Mouse (Mus musculus) retina, postnatal 7 days (tissue): ENCODE data around the gene Camsap3.
"Not testable (repeated sequence)": the region's sequence is repeated elsewhere in the genome, so short reads cannot be mapped to it uniquely, and the experiment has no call there.

Source experiments
- DNase-seq: peaks from one replicate; pipeline ENCODE4 v3.0.0-alpha.2; 2012; ENCODE audit warnings: low read depth, low spot score

Gene Camsap3

DNA sequence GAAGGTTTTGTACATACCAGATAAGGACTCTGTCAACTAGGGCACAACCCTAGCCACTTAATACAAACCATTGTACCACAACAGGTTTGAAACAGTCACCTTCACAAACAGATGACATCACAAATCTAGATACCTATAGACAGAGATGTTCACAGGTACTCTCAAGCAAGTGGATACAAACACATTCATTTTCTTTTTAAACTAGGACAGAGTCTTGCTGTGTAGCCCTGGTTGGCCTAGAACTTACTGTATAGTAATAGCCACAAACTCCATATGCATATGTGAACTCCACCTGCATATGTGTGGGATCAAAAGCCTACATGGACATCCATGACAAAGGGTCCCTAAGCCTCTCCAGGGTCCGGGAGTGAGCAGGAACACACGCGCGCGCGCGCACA is at the start of gene Camsap3:
Gene Camsap3, plus strand, starts transcription at position 301 of the 398 bp plus-strand sequence.
- DNase-seq: no peak

DNA sequence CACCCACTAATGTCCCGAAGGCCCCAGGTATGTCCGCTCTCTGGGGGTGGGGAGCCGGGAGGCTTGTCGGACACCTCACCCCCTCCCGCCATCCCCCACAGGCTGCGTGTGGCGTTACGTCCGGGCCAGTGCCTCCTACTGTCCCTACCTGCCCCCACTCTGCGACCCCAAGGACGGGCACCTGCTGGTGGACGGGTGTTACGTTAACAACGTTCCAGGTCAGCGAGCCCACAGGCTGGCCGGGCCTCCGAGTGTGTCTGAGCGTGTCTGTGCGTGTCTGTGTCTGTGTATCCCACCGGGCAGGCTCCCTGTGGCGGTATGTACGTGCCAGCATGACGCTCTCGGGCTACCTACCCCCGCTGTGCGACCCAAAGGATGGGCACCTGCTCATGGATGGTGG is 49.4 kb upstream of the Camsap3 start:
- no peak for DNase-seq

DNA sequence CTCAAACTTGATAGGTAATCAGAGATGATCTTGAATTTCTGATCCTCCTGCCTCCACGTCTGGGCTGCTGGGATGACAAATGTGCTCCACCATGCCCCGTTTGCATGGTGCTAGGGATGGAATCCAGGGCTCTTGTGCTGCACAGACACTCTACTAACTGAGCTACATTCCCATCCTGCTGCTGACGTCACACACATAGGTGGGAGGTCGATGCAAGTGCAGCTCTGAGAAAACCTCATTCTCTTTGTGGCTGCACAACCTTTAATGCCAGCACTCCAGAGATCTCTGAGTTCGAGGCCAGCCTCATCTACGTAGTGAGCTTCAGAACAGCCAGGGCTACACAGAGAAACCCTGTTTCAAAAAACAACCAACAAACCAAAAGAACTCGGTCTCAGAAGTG is 47.9 kb upstream of the Camsap3 start:
- DNase-seq: no peak

DNA sequence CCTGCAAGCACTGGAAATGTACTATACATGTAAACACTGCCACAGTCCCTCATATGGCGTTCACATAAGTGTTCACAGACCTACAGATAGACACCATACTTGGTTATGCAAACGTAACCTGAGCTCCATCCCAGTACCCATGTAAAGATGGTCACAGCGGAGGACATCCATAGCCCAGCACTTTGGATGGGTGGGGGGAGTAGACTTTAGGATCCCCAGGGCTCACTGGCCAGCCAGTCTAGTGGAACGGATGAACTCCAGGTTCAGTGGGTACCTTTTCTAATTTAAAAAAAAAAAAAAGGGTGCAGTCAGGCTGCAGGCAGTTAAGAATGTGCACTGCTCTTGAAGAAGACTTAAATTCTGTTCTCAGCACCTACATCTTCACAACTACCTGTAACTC is 47.0 kb upstream of the Camsap3 start:
- DNase-seq: no peak

DNA sequence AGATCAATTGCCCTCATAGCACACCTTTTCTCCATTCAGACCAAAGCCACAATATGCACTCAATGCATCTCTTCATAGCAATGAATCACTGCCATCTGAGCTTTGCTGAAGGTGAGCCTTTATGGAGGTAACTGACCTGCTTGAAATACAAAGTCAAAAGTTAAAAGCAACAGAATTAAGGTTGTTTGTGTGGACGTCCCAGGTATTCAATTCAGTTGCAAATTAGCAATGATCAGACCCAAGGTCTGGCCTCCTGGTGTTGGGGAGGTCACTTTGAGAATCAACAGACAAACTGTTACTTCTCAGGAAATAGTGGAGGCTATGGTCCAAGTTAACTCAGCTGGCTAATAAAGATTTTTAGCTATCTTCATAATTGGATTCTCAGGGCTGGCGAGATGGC is 40.6 kb upstream of the Camsap3 start:
- no peak for DNase-seq

DNA sequence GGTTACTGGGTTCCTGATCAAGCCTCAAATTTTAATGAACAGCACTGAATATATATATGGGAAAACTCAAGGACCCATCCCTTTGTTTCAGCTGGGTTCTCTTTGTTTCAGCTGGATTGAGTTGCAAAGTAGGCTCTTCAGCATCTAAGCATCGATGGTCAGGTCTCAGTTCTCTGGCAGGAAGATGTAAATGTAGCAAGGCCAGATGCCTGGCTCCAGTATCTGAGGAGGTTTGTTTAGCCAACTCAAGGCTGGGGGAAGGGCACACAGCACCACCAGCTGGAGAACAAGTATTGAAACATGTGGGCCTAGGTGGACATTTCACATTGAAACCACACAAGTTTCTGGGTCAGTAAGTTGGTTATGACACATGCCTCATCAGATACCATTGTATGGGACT is 34.9 kb upstream of the Camsap3 start:
- DNase-seq: no peak

DNA sequence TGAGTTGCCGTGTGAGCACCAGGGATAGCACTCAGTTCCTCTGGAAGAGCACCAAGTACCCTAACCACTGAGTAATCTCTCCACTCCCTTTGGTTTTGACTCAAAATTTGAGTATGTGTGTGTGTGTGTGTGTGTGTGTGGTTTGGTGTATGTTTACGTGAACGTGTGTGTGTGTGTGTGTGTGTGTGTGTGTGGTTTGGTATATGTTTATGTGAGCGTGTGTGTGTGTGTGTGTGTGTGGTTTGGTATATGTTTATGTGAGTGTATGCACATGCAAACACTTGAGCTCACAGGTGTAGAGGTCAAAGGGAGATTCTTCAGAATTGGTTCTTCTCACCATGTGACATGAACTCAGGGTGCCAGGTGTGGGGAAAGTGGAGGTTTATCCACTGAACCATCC is 31.0 kb upstream of the Camsap3 start:
- no peak for DNase-seq

DNA sequence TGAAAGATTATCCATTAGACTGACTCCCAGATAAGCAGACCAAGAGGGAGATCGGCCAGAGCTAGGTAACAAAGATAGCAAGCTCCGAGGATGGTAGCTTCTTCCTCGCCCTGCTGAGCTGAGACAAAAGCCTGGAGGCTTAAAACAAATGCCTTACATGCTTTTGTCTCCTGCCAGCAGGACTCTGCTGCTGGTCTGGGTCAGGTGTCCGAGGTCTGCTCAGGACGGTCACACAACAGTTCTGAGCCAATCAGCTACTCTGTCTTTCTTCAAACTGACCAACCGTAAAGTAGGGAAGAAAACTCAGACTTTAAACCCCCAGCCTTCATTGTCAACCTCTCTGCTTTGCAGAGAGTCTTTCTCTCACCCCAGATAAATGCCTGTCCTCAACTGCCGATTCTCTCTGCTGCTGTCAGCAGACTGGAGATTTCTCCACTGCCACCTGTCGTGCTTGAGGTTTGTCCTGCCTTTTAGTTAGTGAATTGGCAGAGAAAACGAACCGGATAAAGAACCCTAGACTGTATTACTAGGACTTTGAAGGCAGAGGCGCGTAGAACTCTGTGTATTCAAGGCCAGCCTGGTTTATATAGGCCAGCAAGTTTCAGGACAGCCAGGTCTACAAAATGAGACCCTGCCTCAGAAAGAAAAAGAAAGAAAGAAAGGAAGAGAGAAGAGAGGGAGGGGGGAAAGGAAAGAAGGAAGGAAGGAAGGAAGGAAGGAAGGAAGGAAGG is 19.3 kb upstream of the Camsap3 start, which contains the start of gene C330021F23Rik:
Gene C330021F23Rik, plus strand, starts transcription at position 350 of the 731 bp plus-strand sequence.
- DNase-seq: no peak

- no peak for DNase-seq
Measured at GRCm38 (mm10) chr8:3568378-3568777, 18.7 kb upstream of the Camsap3 start.

DNA sequence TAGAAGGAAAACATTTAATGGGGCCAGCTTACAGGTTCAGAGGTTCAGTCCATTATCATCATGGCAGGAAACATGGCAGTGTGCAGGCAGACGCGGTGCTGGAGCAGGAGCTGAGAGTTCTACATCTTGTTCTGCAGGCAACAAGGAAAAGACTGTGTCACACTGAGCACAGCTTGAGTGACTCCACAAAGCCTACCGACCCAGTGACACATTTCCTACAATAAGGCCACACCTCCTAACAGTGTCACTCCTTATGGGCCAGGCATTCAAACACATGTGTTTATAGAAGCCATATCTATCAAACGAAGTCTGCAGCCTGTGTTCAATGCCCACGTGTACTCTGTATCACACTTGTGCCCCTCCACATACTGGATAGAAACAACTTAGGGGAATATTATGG is 17.3 kb upstream of the Camsap3 start:
- DNase-seq: no peak

DNA sequence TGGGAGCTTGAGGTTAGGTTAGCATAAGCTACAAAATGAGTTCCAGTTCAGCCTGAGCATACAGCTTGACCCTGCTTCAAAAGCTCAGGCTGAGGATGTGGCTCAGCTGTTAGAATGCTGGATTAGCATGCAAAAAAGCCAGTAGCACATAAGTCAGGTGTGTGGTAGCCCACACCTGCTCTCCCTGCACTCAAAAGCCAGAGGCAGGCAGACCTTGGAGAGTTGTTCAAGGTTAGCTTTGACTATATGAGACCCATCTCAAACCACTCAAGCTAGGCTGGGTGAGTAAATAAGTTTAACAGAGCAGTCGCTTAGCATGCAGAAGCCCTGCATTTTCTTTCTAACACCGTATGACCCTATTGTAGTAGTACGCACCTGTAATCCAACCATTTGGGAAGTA is 12.5 kb upstream of the Camsap3 start:
- DNase-seq: no peak

DNA sequence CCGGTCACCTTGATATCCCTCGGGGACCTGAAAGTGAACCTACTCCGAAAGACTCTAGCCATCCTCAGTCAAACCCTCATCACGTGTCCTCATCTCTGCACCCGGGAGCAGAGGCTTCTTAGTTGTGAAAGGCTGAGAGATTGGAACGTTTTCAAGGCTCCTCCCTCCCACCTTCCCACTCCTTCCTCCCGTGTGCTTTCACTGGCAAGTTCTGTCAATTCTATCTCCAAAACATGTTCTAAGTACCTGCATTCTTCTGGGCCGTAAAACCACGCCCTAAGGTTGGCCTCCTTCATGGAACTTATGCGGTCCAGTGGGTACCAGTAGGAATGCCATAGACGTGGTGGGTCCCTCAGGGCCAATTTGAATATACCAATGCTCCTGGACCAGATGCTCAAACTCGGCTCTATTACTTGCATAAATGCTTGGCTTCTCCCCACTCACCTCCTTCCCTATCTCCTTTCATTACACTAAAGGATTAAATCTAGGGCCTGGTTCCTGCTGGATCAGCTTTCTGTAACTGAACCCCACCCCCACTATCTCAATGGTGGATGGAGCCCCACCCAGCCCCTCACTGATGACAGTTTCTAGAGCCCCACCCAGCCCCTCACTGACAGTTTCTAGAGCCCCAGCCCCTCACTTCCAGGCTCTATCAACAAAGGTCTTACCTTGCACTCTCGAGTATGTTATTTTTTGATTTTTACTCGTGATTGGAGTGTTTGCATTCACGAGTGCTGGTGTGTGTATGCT is 10.7 kb upstream of the Camsap3 start:
- DNase-seq: no peak

DNA sequence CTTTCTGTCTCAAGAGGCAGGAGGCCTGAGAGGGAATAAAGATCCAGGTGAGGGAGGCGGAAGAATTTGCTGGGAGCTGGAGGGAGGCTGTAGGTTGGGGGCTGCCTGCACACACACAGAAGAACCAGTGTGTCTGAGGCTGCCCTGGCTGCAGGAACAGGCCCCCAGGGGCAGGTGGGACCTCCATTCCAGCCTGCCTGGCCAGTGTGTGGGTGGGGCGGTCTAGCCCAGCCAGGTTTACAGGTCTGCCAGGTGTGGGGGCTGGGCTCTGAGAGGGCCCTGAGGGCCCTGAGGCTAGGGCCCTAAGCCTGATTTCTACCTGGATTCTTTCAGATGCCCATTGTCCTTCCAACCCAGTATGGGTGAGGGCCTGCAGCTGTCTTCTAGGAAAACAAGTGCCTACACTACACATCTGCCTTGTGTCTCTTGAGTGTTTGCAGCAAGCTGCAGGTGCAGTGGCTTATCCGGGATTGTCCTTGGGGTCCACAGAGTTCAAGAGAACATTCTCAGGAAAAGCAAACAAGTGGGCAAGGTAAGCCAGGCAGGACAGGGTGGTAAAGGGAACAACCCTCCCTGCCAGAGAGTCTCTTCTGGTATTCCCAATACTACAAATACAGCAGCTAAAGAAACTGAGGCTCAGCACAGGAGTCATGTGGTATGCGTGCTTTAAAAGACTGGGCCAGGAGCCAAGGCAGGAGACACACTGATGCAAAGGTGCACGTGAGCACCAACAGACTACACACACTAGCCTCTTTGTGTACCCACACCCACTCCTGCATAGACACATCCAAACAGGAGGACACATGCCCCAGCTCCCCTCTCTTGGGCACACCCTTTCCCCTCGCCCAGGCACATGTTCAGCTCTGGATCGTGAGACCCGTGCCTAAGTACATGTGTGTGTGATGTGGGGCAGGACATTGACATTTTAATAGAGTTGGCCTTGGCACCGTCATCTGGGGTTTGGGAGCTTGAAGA is 7.4 kb upstream of the Camsap3 start:
- DNase-seq: no peak

- DNase-seq: not testable (repeated sequence)
Measured at GRCm38 (mm10) chr8:3581961-3582360, 5.1 kb upstream of the Camsap3 start.

DNA sequence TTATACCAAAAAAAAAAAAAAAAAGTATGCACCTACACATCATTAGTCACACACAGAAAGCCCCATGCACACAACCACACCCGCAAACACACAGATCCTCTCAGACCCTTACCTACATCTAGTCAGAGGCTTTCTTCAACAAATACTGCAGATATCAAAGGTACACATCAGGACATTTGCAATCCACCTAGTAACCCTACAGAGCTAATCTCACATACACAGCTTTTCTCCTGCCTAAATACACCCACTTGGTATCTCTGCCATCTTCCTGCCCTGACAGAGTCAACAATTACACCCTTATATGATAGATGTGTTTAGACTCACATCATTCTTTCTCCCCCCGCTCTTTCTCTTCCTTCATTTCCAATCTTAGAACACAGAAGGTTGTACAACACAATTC is 641 bp upstream of the Camsap3 start:
- DNase-seq: no peak

DNA sequence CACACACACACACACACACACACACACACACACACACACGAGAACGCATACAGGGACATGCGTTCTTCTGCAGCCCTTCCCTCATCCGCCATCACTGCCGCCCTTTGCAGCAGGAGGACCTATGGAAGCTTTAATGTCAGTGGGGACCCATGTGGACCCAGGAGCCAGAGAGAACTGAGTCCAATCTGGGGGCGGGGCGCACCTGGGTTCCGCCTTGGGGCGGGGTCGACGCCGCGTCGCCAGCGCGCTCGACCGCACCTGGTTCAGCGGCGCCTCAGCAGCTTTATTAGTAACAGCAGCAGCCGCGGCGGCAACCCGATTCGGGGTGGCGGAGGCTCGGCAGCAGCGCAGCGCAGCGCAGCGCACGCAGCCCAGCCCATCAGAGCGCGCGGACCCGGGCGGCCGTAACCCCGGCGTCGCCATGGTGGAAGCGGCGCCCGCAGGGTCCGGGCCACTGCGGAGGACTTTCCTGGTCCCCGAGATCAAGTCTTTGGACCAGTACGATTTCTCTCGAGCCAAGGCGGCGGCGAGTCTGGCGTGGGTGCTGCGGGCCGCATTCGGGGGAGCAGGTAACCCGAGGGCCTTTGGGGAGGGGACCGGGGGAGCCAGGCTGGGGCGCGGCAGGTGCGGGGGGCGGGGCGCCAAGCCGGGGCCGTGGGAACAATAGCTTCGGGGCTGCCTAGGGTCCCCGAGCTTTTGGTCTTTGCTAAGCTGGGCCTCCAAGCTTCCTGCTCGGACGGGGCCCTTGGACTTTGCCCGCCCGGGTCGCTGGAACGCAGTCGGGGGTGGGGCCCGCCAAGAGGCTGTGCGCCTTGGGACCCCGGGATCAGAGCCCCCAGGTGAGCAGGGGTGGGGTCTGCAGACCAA is 531 bp downstream of the Camsap3 start:
- DNase-seq: peak; percentile 50

GRCm38 (mm10) chr8:3588258-3588633 is 1.2 kb downstream of the Camsap3 start:
- DNase-seq: no peak

DNA sequence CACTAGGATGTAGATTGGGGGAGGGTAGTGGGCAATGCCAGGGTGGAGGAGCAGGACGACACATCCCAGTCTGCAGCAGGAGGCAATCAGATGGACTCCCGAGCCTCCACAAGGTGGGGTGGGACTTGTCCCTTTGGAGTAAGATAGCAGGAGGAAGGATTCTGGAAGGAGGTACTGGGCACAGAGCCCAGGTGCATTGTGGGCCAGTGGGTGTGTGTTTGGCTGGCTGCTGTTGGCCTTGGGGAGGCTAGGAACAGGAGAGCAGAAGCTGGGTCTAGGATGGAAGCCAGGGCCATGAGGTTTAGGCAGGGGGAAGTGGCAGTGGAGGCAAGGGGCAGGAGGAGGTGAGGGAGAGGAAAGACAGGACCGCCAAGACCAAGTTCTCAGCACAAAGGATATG is 6.4 kb downstream of the Camsap3 start:
- no peak for DNase-seq

- DNase-seq: no peak
Measured at GRCm38 (mm10) chr8:3594466-3594865, 7.4 kb downstream of the Camsap3 start.

DNA sequence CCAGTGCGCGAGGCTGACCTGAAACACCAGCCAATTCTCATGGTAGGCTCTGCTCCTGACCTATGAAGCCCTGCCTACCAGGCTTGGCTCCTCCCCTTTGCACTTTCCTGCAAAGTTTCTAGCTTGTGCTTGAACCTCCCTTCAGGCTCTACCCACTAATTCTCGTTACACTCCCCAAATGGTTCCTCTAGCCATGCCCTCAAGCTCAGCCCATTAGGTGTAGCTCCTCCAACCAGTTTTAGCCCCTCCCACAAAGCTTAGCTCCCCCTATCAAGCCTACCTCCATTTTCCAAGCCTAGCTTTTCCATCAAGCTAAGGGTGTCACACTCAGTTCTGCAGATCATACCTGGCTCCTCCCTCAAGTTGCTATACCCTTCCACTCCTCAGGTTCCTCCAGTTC is 11.0 kb downstream of the Camsap3 start:
- DNase-seq: no peak

DNA sequence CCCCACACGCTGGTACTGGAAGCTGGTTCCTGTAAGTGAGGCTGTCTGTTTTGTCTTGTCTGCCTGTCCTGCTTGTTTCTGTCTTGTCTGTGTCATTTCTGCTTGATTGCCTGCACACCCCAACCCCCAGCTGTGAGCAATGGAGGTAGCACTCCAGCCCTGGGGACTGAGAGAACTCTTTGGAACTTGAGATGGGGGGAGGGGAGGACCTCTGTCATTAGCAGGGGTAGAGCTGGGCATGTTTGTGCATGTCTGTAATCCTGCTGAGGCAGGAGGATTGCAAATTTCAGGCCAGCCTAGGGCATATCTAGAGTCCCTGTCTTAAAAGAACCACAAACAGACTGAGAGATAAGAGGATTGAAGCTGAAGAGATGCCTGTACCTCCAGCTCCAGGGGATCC is 12.1 kb downstream of the Camsap3 start:
- no peak for DNase-seq
